Mouse (Mus musculus): ENCODE results near the gene Smug1. TPM values are rescaled to one million over a fixed set of nuclear protein-coding genes. Genes with fewer than 3 reads are reported as not detected.

Gene Smug1
- polyA plus RNA-seq, 1 experiment = 3.9 TPM

GRCm38 (mm10) chr15:103128056-103128833 lies 38.6 kb downstream of the Smug1 start:
- Histone ChIP-seq H3K4me1 (ENCODE audit: control insufficient read depth, insufficient read depth, low read length) (no peaks in the 10 kb centered on the region), H3K4me3 (replicated peaks; ENCODE audit: control insufficient read depth, low read depth, low read length) (no peak overlapping the region), H3K27ac (ENCODE audit: control insufficient read depth, insufficient read depth, low read depth, low read length, poor library complexity) (no peak overlapping the region)
- TF ChIP-seq CTCF (IDR thresholded peaks at IDR 0.05; ENCODE audit: control insufficient read depth, insufficient read depth, low read length) (no peak), POLR2A (IDR thresholded peaks at IDR 0.05; ENCODE audit: borderline replicate concordance, control insufficient read depth, low read depth, low read length) (no peak)
- 53% methylated on average over 1 of the region's 1 CpGs for WGBS

GRCm38 (mm10) chr15:103125982-103126381 lies 40.9 kb downstream of the Smug1 start:
- Histone ChIP-seq H3K4me3 (replicated peaks; ENCODE audit: control insufficient read depth, low read depth, low read length) (no peak overlapping the region), H3K4me1 (ENCODE audit: control insufficient read depth, insufficient read depth, low read length) (no peaks in the 10 kb centered on the region), H3K27ac (ENCODE audit: control insufficient read depth, insufficient read depth, low read depth, low read length, poor library complexity) (no peak overlapping the region)
- TF ChIP-seq CTCF (IDR thresholded peaks at IDR 0.05; ENCODE audit: control insufficient read depth, insufficient read depth, low read length) (no peak), POLR2A (IDR thresholded peaks at IDR 0.05; ENCODE audit: borderline replicate concordance, control insufficient read depth, low read depth, low read length) (no peak)
- WGBS = 12% methylated on average over 5 of the region's 5 CpGs

- H3K4me3 ChIP-seq (replicated peaks; ENCODE audit: control insufficient read depth, low read depth, low read length) = no peak overlapping the region
- H3K4me1 ChIP-seq (ENCODE audit: control insufficient read depth, insufficient read depth, low read length) = no peaks in the 10 kb centered on the region
- TF ChIP-seq CTCF (IDR thresholded peaks at IDR 0.05; ENCODE audit: control insufficient read depth, insufficient read depth, low read length) = no peak
- TF ChIP-seq POLR2A (IDR thresholded peaks at IDR 0.05; ENCODE audit: borderline replicate concordance, control insufficient read depth, low read depth, low read length) = no peak
- no peak overlapping the region for H3K27ac ChIP-seq (ENCODE audit: control insufficient read depth, insufficient read depth, low read depth, low read length, poor library complexity)
- 55% methylated on average over 1 of the region's 1 CpGs for WGBS
These were observed 42.6 kb downstream of the Smug1 start for GRCm38 (mm10) chr15:103124254-103124653.

- no peak overlapping the region for H3K27ac ChIP-seq (ENCODE audit: control insufficient read depth, insufficient read depth, low read depth, low read length, poor library complexity)
- 45% methylated on average over 8 of the region's 8 CpGs for WGBS
- TF ChIP-seq POLR2A (IDR thresholded peaks at IDR 0.05; ENCODE audit: borderline replicate concordance, control insufficient read depth, low read depth, low read length) = no peak
- TF ChIP-seq CTCF (IDR thresholded peaks at IDR 0.05; ENCODE audit: control insufficient read depth, insufficient read depth, low read length) = no peak
- H3K4me1 ChIP-seq (ENCODE audit: control insufficient read depth, insufficient read depth, low read length) = no peaks in the 10 kb centered on the region
- H3K4me3 ChIP-seq (replicated peaks; ENCODE audit: control insufficient read depth, low read depth, low read length) = no peak overlapping the region
These were observed 43.5 kb downstream of the Smug1 start for GRCm38 (mm10) chr15:103123343-103123742.

GRCm38 (mm10) chr15:103122372-103122771 lies 44.5 kb downstream of the Smug1 start:
- Histone ChIP-seq H3K27ac (ENCODE audit: control insufficient read depth, insufficient read depth, low read depth, low read length, poor library complexity) (no peak overlapping the region), H3K4me3 (replicated peaks; ENCODE audit: control insufficient read depth, low read depth, low read length) (no peak overlapping the region), H3K4me1 (ENCODE audit: control insufficient read depth, insufficient read depth, low read length) (no peaks in the 10 kb centered on the region)
- WGBS = 59% methylated on average over 2 of the region's 2 CpGs
- TF ChIP-seq POLR2A (IDR thresholded peaks at IDR 0.05; ENCODE audit: borderline replicate concordance, control insufficient read depth, low read depth, low read length) = no peak

DNA sequence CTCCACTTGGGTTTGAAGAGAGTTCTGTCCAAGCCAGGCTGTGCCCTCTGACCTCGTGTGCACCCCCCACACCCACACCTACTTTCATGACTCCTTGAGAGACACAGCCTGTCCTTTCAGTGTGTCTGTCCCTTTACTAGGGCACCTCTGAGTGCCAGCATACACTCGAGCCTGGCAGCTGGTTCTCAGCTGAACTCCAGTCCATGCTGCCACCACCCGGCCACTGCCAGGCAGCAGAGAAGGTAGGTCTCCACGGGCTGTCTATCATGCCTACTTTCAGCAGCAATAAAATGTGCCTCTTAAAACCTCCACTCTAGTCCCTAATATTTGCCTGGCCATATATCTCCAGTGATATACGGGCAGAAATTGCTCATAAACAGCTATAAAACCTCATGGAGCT lies 45.5 kb downstream of the Smug1 start:
- TF ChIP-seq CTCF (IDR thresholded peaks at IDR 0.05; ENCODE audit: control insufficient read depth, insufficient read depth, low read length) (no peak), POLR2A (IDR thresholded peaks at IDR 0.05; ENCODE audit: borderline replicate concordance, control insufficient read depth, low read depth, low read length) (no peak)
- Histone ChIP-seq H3K27ac (ENCODE audit: control insufficient read depth, insufficient read depth, low read depth, low read length, poor library complexity) (no peak overlapping the region), H3K4me3 (replicated peaks; ENCODE audit: control insufficient read depth, low read depth, low read length) (no peak overlapping the region), H3K4me1 (ENCODE audit: control insufficient read depth, insufficient read depth, low read length) (no peaks in the 10 kb centered on the region)
- WGBS = 18% methylated on average over 5 of the region's 5 CpGs

DNA sequence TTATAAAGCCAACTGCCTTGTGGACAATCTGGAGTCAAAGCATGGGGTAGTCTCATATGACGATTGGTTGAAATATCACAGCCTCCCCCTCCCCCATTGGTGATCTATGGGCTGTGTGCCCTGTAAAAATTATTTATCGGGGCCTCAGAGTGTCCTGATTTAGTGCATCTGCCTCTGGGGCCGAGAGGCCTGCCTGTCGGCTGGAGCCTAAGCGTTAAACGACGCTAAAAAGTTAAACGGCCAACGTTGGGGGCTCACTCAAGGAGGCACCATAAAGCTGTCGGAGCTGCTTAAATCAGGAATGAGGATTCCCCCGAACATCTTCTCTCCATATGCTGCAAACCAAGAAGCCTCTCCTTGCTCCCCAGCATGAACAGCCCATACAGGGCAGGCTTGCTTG lies 46.3 kb downstream of the Smug1 start:
- 51% methylated on average over 11 of the region's 11 CpGs for WGBS
- TF ChIP-seq CTCF (IDR thresholded peaks at IDR 0.05; ENCODE audit: control insufficient read depth, insufficient read depth, low read length) = no peak
- no peak for TF ChIP-seq POLR2A (IDR thresholded peaks at IDR 0.05; ENCODE audit: borderline replicate concordance, control insufficient read depth, low read depth, low read length)
- H3K27ac ChIP-seq (ENCODE audit: control insufficient read depth, insufficient read depth, low read depth, low read length, poor library complexity) = no peak overlapping the region
- H3K4me1 ChIP-seq (ENCODE audit: control insufficient read depth, insufficient read depth, low read length) = no peaks in the 10 kb centered on the region
- no peak overlapping the region for H3K4me3 ChIP-seq (replicated peaks; ENCODE audit: control insufficient read depth, low read depth, low read length)

DNA sequence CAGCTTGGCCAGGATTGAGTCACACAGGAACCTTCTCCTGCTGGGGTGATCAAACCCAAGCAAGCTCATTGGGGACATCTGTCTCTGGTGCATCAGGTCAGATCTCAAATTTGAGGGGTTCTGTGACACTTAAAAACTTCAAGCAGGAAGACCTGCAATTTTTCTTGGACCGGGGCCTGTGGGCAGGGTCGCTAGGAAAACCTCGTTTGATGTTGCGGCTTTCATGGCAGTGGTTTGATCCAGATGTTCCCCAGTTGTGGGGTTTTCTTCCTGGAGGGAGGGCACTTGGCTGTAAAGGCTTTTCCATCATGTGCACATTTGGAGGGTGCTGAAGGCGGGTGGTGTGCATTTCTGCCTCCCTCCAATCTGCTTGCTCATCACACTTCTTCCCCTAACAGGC lies 51.2 kb downstream of the Smug1 start:
- Histone ChIP-seq H3K4me3 (replicated peaks; ENCODE audit: control insufficient read depth, low read depth, low read length) (no peak overlapping the region), H3K27ac (ENCODE audit: control insufficient read depth, insufficient read depth, low read depth, low read length, poor library complexity) (no peak overlapping the region), H3K4me1 (ENCODE audit: control insufficient read depth, insufficient read depth, low read length) (no peaks in the 10 kb centered on the region)
- TF ChIP-seq POLR2A (IDR thresholded peaks at IDR 0.05; ENCODE audit: borderline replicate concordance, control insufficient read depth, low read depth, low read length) (no peak), CTCF (IDR thresholded peaks at IDR 0.05; ENCODE audit: control insufficient read depth, insufficient read depth, low read length) (no peak)
- WGBS = 43% methylated on average over 5 of the region's 5 CpGs

DNA sequence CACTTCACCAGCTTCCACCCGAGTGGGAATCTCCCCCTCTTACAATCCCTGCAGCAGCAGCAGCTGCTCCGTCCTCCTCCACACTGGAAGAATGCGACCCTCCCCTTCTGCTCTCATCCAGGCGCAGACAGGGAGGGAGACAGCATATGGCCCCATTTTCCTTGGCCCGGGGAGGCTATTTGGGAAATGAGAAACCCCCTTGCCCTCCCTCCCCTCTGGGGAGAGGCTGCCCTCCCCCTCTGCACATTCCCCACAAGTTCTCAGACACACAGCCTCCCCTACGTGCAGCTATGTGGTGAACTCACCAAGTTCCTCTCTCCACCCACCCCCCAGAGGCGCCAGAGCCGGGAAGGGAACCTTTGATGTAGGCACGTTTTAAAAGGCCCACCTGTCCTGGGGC lies 51.6 kb downstream of the Smug1 start:
- TF ChIP-seq POLR2A (IDR thresholded peaks at IDR 0.05; ENCODE audit: borderline replicate concordance, control insufficient read depth, low read depth, low read length) = no peak
- TF ChIP-seq CTCF (IDR thresholded peaks at IDR 0.05; ENCODE audit: control insufficient read depth, insufficient read depth, low read length) = no peak
- Histone ChIP-seq H3K4me1 (ENCODE audit: control insufficient read depth, insufficient read depth, low read length) (no peaks in the 10 kb centered on the region), H3K4me3 (replicated peaks; ENCODE audit: control insufficient read depth, low read depth, low read length) (no peak overlapping the region), H3K27ac (ENCODE audit: control insufficient read depth, insufficient read depth, low read depth, low read length, poor library complexity) (no peak overlapping the region)
- WGBS = 8% methylated on average over 9 of the region's 9 CpGs
